Mouse (Mus musculus): Measurements from ENCODE around the gene Hoxd4.

The Hoxd4 gene

DNA sequence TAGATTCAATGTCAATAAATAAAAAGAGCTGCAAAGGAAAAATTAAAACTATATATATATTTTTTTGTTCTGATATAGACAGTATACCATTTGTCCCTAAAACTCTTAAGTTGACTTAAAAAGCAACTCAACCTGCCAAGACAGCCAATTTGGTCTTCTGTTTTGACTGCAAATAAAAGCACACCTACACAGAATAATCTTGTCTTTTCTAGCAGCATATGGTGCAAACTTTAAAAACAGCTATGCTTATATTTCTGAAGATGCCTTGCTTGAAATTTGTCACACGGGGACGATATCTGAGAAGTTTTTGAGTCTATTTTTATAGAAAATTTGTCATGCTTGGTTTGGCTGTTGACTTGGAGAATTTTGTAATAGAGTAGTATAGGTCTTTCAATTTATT is 62.6 kb downstream of the Hoxd4 start:
- DNase-seq (ENCODE audit: low read depth, low spot score), result no peak

DNA sequence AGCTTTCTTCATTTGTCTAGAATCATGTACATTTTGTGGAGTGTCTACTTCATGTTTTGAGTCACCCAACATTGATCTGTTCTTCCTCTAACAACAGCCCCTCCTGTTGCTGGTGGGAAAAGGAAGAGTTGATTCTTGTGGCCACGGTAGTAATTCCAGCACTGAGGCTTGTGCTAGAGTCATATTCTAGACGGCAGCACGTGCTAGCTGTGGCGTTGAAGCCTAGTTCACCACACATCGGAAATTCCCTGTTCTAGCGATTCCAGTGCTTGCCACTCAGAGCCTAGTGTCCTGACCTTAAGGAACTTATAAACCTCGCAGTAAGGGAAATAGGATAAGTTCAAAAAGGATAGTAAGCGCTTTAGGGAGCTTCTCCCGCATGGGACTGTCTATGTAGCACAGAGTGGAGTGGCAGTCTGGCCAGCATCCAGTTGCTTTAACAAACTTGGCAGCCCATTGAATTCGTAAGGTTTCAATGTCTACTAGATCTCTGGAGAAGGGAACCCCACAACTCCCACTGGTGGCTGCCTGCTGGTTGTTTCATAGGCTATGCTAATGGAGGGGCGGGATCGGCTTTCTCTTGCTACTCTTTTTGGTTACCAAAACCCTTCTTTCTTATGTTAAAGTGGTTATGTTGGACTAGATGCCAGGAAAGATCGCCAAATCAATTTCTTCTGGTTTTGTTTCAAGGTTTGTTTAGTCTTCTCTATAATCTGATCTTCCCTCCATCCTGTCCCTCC is 66.0 kb downstream of the Hoxd4 start:
- no peak for DNase-seq (ENCODE audit: low read depth, low spot score)

Measured in brain, embryonic 18.5 days (tissue).